Mouse (Mus musculus) forebrain, embryonic 16.5 days (tissue): ENCODE results near the gene Slc22a17. TPM values are rescaled to one million over a fixed set of nuclear protein-coding genes. Genes with fewer than 3 reads are reported as not detected.
A peak's percentile ranks its signal among the peaks of the same experiment; 100 is the strongest.

Experiments used
- ATAC-seq: fragments of 200-750 bp; cut with Nextera tagmentation; 2 replicates; pipeline ENCODE4 v1.8.0; 2017; ENCODE audit warnings: mild to moderate bottlenecking, moderate library complexity
- H3K27ac ChIP-seq: fragments of 300-500 bp; sonication (generic); 2 replicates; pipeline ENCODE4 v1.5.1; 2014; ENCODE audit warnings: low read length, control low read depth
- H3K27me3 ChIP-seq: fragments of 300-500 bp; sonication (generic); replicated peaks from 2 replicates; pipeline ENCODE4 v1.6.1; 2014; ENCODE audit warnings: low read length; ENCODE audit not compliant: control insufficient read depth, insufficient read depth
- H3K36me3 ChIP-seq: fragments of 300-500 bp; sonication (generic); 2 replicates; pipeline ENCODE4 v1.6.1; 2014; ENCODE audit not compliant: control insufficient read depth, insufficient read depth
- H3K4me1 ChIP-seq: fragments of 300-500 bp; sonication (generic); replicated peaks from 2 replicates; pipeline ENCODE4 v1.6.1; 2014; ENCODE audit warnings: low read length; ENCODE audit not compliant: control insufficient read depth, insufficient read depth
- H3K4me2 ChIP-seq: fragments of 300-500 bp; sonication (generic); 2 replicates; pipeline ENCODE4 v1.6.1; 2014; ENCODE audit warnings: mild to moderate bottlenecking, low read length, control low read depth
- H3K4me3 ChIP-seq: fragments of 300-500 bp; sonication (generic); replicated peaks from 2 replicates; pipeline ENCODE4 v1.5.1; 2014; ENCODE audit warnings: mild to moderate bottlenecking, low read length, control low read depth
- H3K9ac ChIP-seq: fragments of 300-500 bp; sonication (generic); replicated peaks from 2 replicates; pipeline ENCODE4 v1.6.1; 2014; ENCODE audit warnings: low read depth, low read length, control low read depth
- H3K9me3 ChIP-seq: fragments of 300-500 bp; sonication (generic); 2 replicates; pipeline ENCODE4 v1.6.1; 2016; ENCODE audit warnings: low read length; ENCODE audit not compliant: control insufficient read depth
- WGBS: fragments of 180-500 bp; shearing (Covaris S2); extraction: QIAGEN DNeasy Blood & Tissue Kit; methylation state at CpG from one replicate; pipeline ENCODE4 v1.1.7; 2014; 5-methylcytosine and 5-hydroxymethylcytosine counted together
- polyA plus RNA-seq: library from polyadenylated mRNA; unstranded; fragments of >200 nt; fragmentation: Nextera tagmentation; extraction: Ambion mirVana; gene quantifications from 2 replicates; pipeline ENCODE4 v1.2.1, GENCODE M21; 2015

Gene Slc22a17
- polyA plus RNA-seq, 1 experiment from 2014 or later: 185 TPM

DNA sequence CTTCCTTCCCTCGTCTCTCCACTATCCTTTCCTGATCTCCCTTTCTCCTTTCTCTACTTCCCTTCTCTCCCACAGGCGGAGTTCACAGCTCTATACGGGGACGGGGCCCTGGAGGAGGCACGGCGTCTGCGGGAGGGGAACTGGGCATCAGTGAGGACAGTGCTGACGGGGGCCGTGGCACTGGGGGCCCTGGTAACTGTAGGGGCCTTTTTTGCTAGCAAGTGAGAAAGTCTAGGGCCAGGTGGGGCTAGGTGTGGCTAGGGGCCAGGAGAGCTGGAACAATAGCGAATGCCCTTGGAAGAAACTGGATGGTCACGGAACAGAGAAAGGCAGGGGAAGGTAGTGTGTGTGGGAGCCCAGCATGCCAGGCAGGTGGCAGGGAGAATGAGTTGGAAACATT lies 27.6 kb downstream of the Slc22a17 start:
- Histone ChIP-seq H3K9ac (no peak overlapping the region), H3K9me3 (no peaks in the 10 kb centered on the region), H3K4me1 (peaks cover 23% of the 10 kb centered on the region), H3K4me2 (no peak overlapping the region), H3K27me3 (no peaks in the 10 kb centered on the region), H3K36me3 (no peaks in the 10 kb centered on the region), H3K27ac (no peak overlapping the region), H3K4me3 (no peak overlapping the region)
- WGBS: 93% methylated on average over 11 of the region's 11 CpGs
- ATAC-seq: no peak

DNA sequence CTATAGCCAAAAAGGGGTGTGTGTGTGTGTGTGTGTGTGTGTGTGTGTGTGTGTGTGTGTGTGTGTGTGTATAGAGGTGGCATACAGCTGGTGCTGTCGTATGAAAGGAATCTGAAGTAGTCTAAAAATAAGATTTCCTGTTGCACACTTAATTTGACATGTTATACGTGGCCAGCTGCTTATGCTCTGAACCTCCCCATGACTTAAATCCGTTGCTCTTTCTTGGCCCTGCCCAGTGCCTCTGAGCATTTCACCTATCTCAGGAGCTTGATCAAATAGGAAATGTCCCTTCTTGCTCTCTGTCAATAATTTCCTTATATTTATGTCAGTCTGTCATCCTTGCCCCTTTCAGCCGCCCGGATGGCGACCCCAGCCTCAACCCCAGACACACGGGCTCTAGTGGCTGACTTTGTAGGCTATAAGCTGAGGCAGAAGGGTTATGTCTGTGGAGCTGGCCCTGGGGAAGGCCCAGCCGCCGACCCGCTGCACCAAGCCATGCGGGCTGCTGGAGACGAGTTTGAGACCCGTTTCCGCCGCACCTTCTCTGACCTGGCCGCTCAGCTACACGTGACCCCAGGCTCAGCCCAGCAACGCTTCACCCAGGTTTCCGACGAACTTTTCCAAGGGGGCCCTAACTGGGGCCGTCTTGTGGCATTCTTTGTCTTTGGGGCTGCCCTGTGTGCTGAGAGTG lies 28.8 kb downstream of the Slc22a17 start:
- peak overlapping the region; percentile 74 for H3K27ac ChIP-seq
- H3K27me3 ChIP-seq: no peaks in the 10 kb centered on the region
- H3K9ac ChIP-seq: peak overlapping the region; percentile 69
- H3K4me3 ChIP-seq: peak overlapping the region; percentile 55
- peak overlapping the region; percentile 90 for H3K4me2 ChIP-seq
- 26% methylated on average over 21 of the region's 21 CpGs for WGBS
- ATAC-seq: no peak
- H3K9me3 ChIP-seq: no peaks in the 10 kb centered on the region
- H3K36me3 ChIP-seq: no peaks in the 10 kb centered on the region
- peaks cover 23% of the 10 kb centered on the region for H3K4me1 ChIP-seq

DNA sequence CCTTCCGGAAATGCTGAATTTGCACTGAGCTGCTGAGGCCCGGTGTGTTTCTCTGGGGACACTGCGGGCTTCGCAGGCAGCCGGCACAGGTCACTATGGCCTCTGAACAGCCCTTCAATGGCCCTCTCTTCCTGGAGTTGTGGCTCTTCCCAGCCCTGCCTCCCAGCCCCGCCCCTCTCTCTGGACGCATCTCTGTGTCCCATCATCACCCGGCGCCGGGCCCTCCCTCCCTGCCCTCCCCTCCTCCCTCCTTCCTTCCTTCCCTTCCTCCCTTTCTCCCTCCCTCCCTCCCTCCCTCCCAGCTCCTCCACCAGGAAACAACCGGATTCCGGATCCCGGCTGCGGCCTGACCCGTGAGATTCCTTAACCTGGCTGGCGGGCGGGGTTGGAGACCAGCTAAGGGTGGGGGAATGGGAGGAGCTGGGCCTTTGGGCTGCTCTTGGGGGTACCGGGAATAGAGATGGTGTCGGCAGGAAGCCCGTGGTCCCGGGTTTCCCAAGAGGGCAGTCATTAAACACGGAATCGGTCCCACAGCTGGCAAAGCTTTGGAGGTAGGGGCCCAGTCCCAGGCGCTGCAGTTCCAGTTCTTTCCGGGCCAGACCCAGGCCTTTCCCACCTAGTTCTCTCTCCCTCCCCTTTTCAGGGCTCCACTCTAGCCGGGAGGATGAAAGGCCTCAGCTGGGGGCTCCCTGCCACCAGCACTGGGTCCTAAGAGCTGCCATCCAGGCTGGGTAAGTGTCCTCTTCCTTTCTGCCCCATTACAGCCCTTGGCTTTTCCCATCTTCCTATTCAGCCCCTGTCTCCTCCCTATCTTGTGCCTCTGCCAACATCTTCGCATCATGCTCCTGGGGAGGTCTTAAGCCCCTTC lies 29.5 kb downstream of the Slc22a17 start, which contains the start of the genes Bcl2l2 and Gm20521:
Gene Bcl2l2, plus strand, starts transcription at position 224 of the 868 bp plus-strand sequence.
Gene Gm20521, plus strand, starts transcription at position 288 of the 868 bp plus-strand sequence.
- Histone ChIP-seq H3K4me2 (peak within 1 kb of the TSS; percentile 90), H3K4me1 (peaks cover 23% of the 10 kb centered on the region), H3K27me3 (no peaks in the 10 kb centered on the region), H3K27ac (peak within 1 kb of the TSS; percentile 74), H3K4me3 (peak within 1 kb of the TSS; percentile 55), H3K36me3 (no peaks in the 10 kb centered on the region), H3K9me3 (no peaks in the 10 kb centered on the region), H3K9ac (peak within 1 kb of the TSS; percentile 69)
- ATAC-seq: peak; percentile 83
- under 1% methylated on average over 27 of the region's 27 CpGs for WGBS

DNA sequence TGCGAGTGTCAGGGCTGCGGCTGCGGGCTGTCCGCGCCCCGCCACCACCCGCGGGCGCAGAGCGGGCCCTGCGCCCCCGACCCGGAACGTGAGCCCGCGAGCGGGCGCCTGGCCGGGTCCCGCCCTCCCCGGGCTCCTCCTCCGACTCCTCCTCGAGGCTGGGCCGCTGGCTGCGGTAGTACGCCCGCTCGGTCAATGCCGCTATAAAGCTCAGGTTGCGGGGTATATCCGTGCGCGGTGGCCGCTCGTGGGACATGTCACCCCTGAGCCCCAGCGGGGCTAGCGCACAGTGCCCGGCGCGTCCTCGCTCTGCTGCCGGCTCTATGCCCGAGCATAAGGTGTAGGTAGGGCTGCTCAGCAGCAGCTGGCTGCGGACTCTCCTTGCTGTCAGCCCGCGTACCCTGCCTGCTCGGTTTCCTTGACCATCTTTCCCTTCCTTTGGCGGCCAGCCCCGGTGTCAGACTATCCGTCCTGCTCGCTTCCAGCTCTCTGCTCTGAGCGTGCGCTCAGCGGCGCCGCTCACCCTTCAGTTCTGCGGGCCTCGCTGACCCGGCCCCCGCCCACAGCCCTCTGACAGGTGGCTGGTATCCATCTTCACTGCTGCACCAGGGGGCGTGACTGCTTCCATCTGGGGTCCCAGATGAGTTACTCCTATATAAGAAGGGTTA lies 35.8 kb downstream of the Slc22a17 start, which contains the start of gene Ppp1r3e:
Gene Ppp1r3e, minus strand, starts transcription at position 503 of the 668 bp plus-strand sequence.
- H3K9ac ChIP-seq: peak within 1 kb of the TSS; percentile 85
- H3K4me1 ChIP-seq: peaks cover 13% of the 10 kb centered on the region
- peak within 1 kb of the TSS; percentile 94 for H3K27ac ChIP-seq
- under 1% methylated on average over 42 of the region's 61 CpGs for WGBS
- ATAC-seq: peak; percentile 71
- H3K36me3 ChIP-seq: no peaks in the 10 kb centered on the region
- no peaks in the 10 kb centered on the region for H3K27me3 ChIP-seq
- peak within 1 kb of the TSS; percentile 98 for H3K4me2 ChIP-seq
- no peaks in the 10 kb centered on the region for H3K9me3 ChIP-seq
- H3K4me3 ChIP-seq: peak within 1 kb of the TSS; percentile 64

DNA sequence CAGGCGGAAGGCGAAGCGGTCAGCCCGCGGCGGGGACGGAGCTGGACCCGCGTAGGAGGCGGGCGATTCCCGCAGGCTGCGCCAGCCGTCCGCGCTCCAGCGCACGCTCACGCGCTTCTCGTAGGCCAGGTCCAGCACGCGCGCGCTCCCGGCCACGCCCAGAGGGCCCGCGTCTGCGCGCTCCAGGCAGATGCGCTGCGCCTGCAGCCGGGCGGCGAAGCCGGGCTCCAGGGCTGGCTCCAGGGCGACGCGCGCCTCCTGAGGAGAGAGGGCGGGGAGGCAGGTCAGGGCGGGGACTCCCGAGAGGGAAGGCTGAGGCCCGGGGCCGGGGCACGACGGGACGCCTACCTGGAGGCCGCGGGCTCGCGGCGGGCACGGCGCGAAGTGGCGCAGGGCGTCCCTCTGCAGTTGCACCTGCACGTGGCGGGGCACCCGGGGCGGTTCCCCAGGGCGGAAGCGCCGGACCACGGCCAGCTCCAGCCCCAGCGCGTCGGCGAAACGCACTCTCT lies 36.3 kb downstream of the Slc22a17 start:
- peak; percentile 93 for ATAC-seq
- Histone ChIP-seq H3K9me3 (no peaks in the 10 kb centered on the region), H3K9ac (peak overlapping the region; percentile 85), H3K4me1 (peaks cover 13% of the 10 kb centered on the region), H3K4me2 (peak overlapping the region; percentile 98), H3K27me3 (no peaks in the 10 kb centered on the region), H3K27ac (peak overlapping the region; percentile 94), H3K36me3 (no peaks in the 10 kb centered on the region), H3K4me3 (peak overlapping the region; percentile 64)
- WGBS: 0% methylated on average over 57 of the region's 72 CpGs

DNA sequence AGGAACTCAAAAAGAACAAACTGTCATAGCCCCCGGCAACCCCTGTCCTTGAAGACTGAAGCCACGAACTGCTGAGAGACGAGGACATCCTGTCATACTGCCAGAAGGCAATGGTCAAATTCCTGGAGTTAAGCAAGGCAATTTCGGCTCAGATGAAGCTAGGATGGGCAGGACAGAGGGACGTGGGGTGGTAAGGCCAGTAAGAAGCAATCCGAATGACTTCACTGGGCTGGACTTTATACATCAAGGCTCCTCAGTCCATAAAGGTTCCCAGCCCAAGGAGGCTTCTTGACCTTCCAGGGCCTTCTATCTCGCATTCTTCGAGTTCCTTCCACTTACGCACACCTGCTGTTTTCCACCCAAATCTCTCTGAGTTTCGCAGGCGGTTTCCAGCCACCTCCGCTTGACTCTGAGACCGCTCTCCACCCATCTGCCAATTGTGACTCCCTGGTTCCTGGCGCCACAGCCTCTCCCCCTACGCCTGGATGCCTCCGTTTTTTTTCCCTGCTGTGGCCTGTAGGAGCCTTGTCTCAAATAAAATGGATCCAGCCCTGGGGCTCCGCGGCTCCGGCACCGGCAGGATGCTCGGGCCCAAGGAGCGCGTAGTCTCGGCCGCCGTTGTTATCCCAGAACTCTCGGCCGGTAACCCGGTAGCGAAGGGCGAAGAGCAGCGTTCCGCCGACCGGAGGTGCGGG lies 36.9 kb downstream of the Slc22a17 start:
- peak; percentile 62 for ATAC-seq
- WGBS: 2% methylated on average over 36 of the region's 36 CpGs
- peak overlapping the region; percentile 64 for H3K4me3 ChIP-seq

DNA sequence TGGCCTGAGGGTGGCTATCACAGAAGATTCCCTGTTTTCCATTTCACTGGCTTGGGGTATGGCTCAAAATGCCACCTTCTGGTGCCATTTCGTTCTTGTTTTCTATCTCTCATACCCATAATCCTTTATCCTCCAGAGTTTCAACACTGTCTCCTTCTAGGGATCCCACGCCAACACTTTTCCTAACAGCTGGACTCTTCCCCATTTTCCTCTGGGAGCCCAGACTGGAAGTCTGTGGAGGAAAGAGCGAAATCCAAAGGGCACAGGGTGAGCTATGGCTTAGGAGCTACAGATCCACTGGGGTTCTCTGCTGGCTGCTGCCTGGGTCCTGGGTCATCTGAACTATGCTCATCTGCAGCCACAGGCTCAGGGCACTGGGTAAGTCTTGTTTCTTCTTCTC lies 38.8 kb downstream of the Slc22a17 start:
- WGBS: 90% methylated on average over 3 of the region's 3 CpGs

More for the DNA sequence above, 36.9 kb downstream of the Slc22a17 start:
- Histone ChIP-seq H3K9me3 (no peaks in the 10 kb centered on the region), H3K27me3 (no peaks in the 10 kb centered on the region), H3K4me1 (peaks cover 13% of the 10 kb centered on the region), H3K27ac (peak overlapping the region; percentile 94), H3K9ac (peak overlapping the region; percentile 85), H3K36me3 (no peaks in the 10 kb centered on the region), H3K4me2 (peak overlapping the region; percentile 98)

DNA sequence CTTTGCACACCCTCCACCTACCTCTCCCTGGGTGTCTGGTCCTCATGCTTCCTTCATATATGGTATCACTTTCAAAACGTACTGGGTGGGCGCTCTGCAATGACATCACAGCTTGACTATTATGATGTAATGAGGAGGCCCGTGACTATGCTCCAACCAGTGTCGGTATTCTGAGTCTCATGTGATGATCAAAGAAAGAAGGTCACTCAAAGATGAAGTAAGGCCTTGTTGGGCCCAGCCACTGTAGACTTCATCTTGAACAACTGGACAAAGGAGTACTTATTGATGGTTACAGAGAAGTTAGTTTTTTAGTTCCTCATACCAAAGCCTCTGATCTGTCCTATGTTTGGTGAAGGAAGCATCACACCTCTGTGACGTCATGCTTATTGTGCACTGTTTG lies 42.1 kb downstream of the Slc22a17 start, which contains the start of gene Homez:
Gene Homez, minus strand, starts transcription at position 101 of the 400 bp plus-strand sequence.
- Histone ChIP-seq H3K4me3 (no peak within 1 kb of the TSS), H3K9me3 (no peaks in the 10 kb centered on the region), H3K4me2 (no peak within 1 kb of the TSS), H3K4me1 (peaks cover 6% of the 10 kb centered on the region), H3K27ac (no peak within 1 kb of the TSS), H3K36me3 (no peaks in the 10 kb centered on the region), H3K9ac (no peak within 1 kb of the TSS), H3K27me3 (no peaks in the 10 kb centered on the region)
- no peak for ATAC-seq
- WGBS: 89% methylated on average over 5 of the region's 5 CpGs

More for the DNA sequence above, 38.8 kb downstream of the Slc22a17 start:
- peaks cover 13% of the 10 kb centered on the region for H3K4me1 ChIP-seq
- H3K27ac ChIP-seq: no peak overlapping the region
- H3K9me3 ChIP-seq: no peaks in the 10 kb centered on the region
- no peak for ATAC-seq
- H3K4me2 ChIP-seq: no peak overlapping the region
- no peaks in the 10 kb centered on the region for H3K36me3 ChIP-seq
- no peaks in the 10 kb centered on the region for H3K27me3 ChIP-seq
- H3K9ac ChIP-seq: no peak overlapping the region
- H3K4me3 ChIP-seq: no peak overlapping the region
